Mouse (Mus musculus) neural tube, embryonic 14.5 days (tissue): ENCODE results near the gene Dab1. TPM values are rescaled to one million over a fixed set of nuclear protein-coding genes. Genes with fewer than 3 reads are reported as not detected.

Source experiments
- ATAC-seq: fragments of 200-750 bp; cut with Nextera tagmentation; 2 replicates; pipeline ENCODE4 v1.8.0; 2017; ENCODE audit warnings: low read depth, mild to moderate bottlenecking, moderate TSS enrichment, moderate library complexity
- H3K27ac ChIP-seq: fragments of 300-500 bp; sonication (generic); 2 replicates; pipeline ENCODE4 v1.5.1; 2014; ENCODE audit warnings: low read depth, mild to moderate bottlenecking, control low read depth, low read length, moderate library complexity, mixed read lengths
- H3K27me3 ChIP-seq: fragments of 300-500 bp; sonication (generic); 2 replicates; pipeline ENCODE4 v1.6.1; 2014; ENCODE audit warnings: low read length; ENCODE audit not compliant: control insufficient read depth, insufficient read depth
- H3K36me3 ChIP-seq: fragments of 300-500 bp; sonication (generic); 2 replicates; pipeline ENCODE4 v1.6.1; 2014; ENCODE audit warnings: low read length, mixed read lengths; ENCODE audit not compliant: control insufficient read depth, insufficient read depth
- H3K4me1 ChIP-seq: fragments of 300-500 bp; sonication (generic); 2 replicates; pipeline ENCODE4 v1.6.1; 2014; ENCODE audit warnings: low read length; ENCODE audit not compliant: control insufficient read depth, insufficient read depth
- H3K4me2 ChIP-seq: fragments of 300-500 bp; sonication (generic); 2 replicates; pipeline ENCODE4 v1.6.1; 2014; ENCODE audit warnings: mild to moderate bottlenecking, low read depth, low read length, control low read depth
- H3K4me3 ChIP-seq: fragments of 300-500 bp; sonication (generic); 2 replicates; pipeline ENCODE4 v1.5.1; 2014; ENCODE audit warnings: low read depth, low read length, control low read depth, mixed read lengths
- H3K9ac ChIP-seq: fragments of 300-500 bp; sonication (generic); replicated peaks from 2 replicates; pipeline ENCODE4 v1.6.1; 2014; ENCODE audit warnings: low read depth, mild to moderate bottlenecking, control low read depth, low read length, mixed read lengths
- H3K9me3 ChIP-seq: fragments of 300-500 bp; sonication (generic); 2 replicates; pipeline ENCODE4 v1.6.1; 2016; ENCODE audit warnings: low read length; ENCODE audit not compliant: control insufficient read depth
- WGBS: fragments of 180-500 bp; shearing (Covaris S2); extraction: QIAGEN DNeasy Blood & Tissue Kit; methylation state at CpG from one replicate; pipeline ENCODE4 v1.1.7; 2014; 5-methylcytosine and 5-hydroxymethylcytosine counted together
- polyA plus RNA-seq: library from polyadenylated mRNA; unstranded; fragments of >200 nt; fragmentation: Nextera tagmentation; extraction: Ambion mirVana; gene quantifications from 2 replicates; pipeline ENCODE4 v1.2.1, GENCODE M21; 2014

The Dab1 gene
- polyA plus RNA-seq, 1 experiment from 2014 or later = 58.0 TPM

DNA sequence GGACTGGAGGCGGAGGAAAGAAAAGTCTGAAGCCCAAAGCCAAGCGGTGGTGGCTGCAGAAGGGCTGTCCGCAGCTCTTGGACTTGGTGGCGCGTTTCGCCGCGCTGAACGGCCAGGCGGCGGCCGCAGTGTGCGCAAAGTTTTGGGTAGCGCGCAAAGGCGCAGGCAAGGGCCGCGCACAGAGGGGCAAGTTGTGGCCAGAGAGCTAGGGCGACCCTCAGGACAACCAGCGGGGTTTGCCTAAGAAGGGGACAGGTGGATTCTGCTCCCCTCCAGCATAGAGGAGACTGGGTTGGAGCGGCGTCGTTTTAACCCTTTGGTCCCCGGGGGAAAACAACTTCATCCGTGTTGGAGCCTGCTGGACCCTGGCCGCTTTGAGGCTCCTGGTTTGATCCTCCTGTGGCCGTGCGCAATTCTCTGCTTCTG, 800 bp downstream of the Dab1 start:
- Histone ChIP-seq H3K9me3 (no peaks in the 10 kb centered on the region), H3K4me3 (peak overlapping the region; percentile 39), H3K4me2 (peak overlapping the region; percentile 48), H3K4me1 (0 out of 2 replicates have a peak, but pooled peaks cover 5% of the 10 kb centered on the region), H3K36me3 (no peaks in the 10 kb centered on the region), H3K27ac (peak overlapping the region; percentile 35; the same call in 1 of the 2 replicates), H3K9ac (peak overlapping the region; percentile 41), H3K27me3 (peaks cover 16% of the 10 kb centered on the region)
- ATAC-seq = peak; percentile 39
- under 1% methylated on average over 28 of the region's 28 CpGs for WGBS

DNA sequence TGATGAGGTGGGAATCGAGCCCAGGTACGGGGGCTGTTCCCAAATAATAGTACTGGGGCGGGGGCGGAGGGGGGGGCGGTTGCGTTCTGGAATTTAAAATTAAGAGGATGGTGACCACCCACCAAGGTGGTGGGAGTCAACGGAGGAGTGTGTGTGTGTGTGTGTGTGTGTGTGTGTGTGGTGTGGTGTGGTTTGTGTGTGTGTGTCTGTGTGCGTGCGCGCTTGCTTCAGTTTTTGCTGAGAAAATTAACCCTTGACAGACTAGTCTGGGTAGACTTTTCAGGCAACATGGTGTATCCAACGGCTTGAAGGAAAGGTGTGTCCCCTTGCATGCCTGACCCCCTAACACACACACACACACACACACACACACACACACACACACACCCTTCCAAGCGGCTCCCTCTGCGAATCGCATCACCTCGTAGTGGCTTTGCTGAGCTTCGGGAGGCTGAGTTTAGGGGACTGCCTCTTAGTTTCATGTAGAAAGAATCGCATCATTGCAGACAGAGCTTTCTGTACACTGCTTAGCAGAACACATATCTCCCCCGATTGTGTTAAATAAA, 1.5 kb downstream of the Dab1 start:
- H3K27me3 ChIP-seq = peaks cover 16% of the 10 kb centered on the region
- WGBS = 9% methylated on average over 18 of the region's 18 CpGs

DNA sequence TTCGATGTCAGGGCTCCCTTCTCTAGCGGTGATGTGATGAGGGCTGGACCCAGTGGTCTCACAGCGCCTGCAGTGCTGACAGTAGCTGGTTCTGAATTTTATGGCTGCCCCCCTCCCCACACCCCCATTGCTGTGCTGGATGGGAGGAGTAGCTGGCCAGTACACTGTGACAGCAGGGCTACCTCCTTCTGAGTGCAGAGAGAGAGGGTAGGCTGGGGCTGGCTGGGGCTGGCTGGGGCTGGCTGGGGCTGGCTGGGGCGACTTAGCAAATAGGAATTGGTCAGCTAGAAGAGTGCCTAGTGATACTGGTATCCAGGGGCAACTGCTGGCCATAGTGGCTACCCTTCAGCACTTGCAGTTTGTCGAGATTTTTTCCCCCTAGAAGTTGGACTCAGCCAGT, 2.4 kb downstream of the Dab1 start:
- ATAC-seq = no peak
- Histone ChIP-seq H3K36me3 (no peaks in the 10 kb centered on the region), H3K9me3 (no peaks in the 10 kb centered on the region), H3K4me3 (peak overlapping the region; percentile 39; the same call in 1 of the 2 replicates), H3K27me3 (peaks cover 16% of the 10 kb centered on the region), H3K4me1 (0 out of 2 replicates have a peak, but pooled peaks cover 5% of the 10 kb centered on the region), H3K9ac (no peak overlapping the region), H3K4me2 (peak overlapping the region; percentile 48; the same call in 1 of the 2 replicates), H3K27ac (no peak overlapping the region)
- 3% methylated on average over 5 of the region's 5 CpGs for WGBS

More for the DNA sequence above, 1.5 kb downstream of the Dab1 start:
- H3K4me3 ChIP-seq = peak overlapping the region; percentile 39
- H3K9ac ChIP-seq = peak overlapping the region; percentile 41
- H3K27ac ChIP-seq = no peak overlapping the region
- no peaks in the 10 kb centered on the region for H3K36me3 ChIP-seq
- no peak for ATAC-seq
- no peaks in the 10 kb centered on the region for H3K9me3 ChIP-seq
- H3K4me2 ChIP-seq = peak overlapping the region; percentile 48
- H3K4me1 ChIP-seq = 0 out of 2 replicates have a peak, but pooled peaks cover 5% of the 10 kb centered on the region

DNA sequence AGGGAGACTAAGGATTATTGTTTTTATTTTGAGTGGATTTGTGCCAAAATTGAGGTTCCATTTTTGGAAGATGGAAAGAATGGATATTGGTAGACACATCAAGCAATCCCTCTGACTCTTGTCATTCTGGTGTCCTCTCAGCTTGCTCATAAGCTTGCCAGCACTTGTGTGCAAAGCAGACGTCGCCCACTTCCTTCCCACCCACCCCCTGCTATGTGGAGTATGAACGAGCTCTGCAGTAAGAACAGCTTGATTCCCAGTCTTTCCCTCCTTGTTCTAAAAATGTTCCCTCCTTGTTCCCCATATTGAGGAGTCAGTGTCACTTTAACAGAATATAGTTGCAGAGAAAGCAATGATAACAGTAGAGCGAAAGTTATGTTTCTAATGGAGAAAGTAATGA, 11.0 kb downstream of the Dab1 start:
- Histone ChIP-seq H3K4me2 (no peak overlapping the region), H3K4me1 (no peaks in the 10 kb centered on the region), H3K9me3 (no peaks in the 10 kb centered on the region), H3K27me3 (no peaks in the 10 kb centered on the region), H3K27ac (no peak overlapping the region), H3K36me3 (no peaks in the 10 kb centered on the region), H3K4me3 (no peak overlapping the region), H3K9ac (no peak overlapping the region)
- no peak for ATAC-seq
- 81% methylated on average over 4 of the region's 4 CpGs for WGBS

DNA sequence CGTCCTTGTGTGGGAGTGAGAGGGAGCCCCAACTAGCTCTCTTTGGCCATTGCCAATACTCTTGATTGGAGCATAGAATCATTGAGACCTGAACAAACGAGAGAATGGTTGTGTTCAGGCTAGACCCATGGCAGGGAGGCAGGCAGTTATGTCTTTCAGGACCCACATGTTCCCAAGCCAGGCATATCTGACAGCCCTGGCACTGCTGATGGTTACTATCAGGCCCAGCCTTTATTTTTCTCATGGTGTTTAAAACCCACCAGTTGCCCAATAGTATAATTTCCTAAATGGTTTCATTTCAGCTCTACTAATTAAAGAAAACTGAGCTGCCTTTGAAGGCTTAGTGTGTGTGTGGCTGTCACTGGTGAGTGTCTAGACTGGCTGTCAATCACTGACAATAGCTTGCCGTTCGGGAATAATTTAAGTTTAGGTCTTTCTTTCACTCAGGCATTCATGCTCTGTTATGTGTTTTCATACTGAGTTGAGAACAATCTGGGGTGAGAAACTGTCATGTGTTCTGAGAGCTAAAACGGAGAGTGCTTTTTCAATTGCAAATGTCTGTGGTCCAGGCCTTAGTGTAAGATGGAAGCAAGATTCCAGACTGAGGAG, 17.1 kb downstream of the Dab1 start:
- H3K4me3 ChIP-seq = no peak overlapping the region
- ATAC-seq = no peak
- 56% methylated on average over 5 of the region's 5 CpGs for WGBS

DNA sequence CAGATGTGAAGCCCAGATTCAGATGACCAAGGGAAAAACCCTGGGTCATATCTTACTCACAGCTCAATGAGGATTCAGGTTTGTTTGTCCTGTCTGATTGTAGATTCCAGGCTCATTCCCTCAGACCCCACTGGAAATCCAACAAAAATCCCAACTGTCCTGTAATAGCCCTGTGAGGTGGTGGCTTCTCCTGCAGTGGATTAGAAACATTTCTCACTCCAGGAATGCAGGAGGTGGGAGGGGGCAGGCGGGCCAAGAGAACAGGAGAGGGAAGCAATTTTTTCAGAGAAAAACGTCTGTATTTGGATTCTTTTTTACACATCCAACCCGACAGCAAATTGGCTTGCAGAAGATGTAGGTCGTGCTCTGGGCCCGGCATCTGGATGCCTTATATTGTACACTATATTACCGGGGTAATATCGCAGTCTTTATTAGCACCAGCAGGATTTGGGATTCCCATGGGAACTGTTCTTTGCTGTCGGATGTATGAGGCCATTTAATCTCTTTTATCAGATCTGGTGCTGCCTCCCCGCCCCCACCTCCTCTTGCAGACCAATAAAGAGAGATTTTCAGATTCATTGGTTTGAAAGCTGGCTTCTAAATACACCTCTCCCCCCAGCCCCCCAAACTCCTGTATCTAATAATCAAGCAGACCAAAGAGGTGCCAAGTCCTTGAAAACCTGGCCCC, 29.2 kb downstream of the Dab1 start:
- 0 out of 2 replicates have a peak, but pooled peaks cover 7% of the 10 kb centered on the region for H3K4me1 ChIP-seq
- no peak overlapping the region for H3K4me3 ChIP-seq
- H3K36me3 ChIP-seq = no peaks in the 10 kb centered on the region
- WGBS = 22% methylated on average over 9 of the region's 9 CpGs
- peak; percentile 60; the same call in 1 of the 2 replicates for ATAC-seq
- no peak overlapping the region for H3K27ac ChIP-seq
- H3K27me3 ChIP-seq = no peaks in the 10 kb centered on the region
- no peaks in the 10 kb centered on the region for H3K9me3 ChIP-seq
- H3K4me2 ChIP-seq = no peak overlapping the region
- no peak overlapping the region for H3K9ac ChIP-seq

More for the DNA sequence above, 17.1 kb downstream of the Dab1 start:
- Histone ChIP-seq H3K9me3 (no peaks in the 10 kb centered on the region), H3K36me3 (no peaks in the 10 kb centered on the region), H3K27me3 (no peaks in the 10 kb centered on the region), H3K9ac (no peak overlapping the region), H3K4me2 (no peak overlapping the region), H3K4me1 (no peaks in the 10 kb centered on the region), H3K27ac (no peak overlapping the region)

DNA sequence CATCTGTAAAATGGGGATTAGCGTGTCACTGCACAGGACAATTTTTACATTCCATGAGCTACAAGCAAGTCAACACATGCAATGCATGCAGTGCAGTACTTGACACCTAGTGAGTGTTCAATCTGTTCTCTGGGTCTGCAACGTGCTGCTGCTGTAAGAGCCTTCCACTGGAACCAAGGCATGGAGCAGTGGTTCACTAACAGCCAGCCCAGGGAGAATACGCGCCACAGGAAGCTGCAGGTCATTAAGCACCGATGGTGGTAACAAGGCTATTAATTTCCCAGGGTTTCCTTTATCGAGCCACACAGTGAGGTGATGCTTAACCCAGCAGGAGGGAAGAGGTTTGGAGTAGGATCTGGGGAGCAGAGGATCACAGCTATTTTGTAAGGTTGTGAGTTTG, 36.6 kb downstream of the Dab1 start:
- Histone ChIP-seq H3K9ac (no peak overlapping the region), H3K27ac (no peak overlapping the region), H3K9me3 (no peaks in the 10 kb centered on the region), H3K4me1 (no peaks in the 10 kb centered on the region), H3K27me3 (no peaks in the 10 kb centered on the region), H3K4me3 (no peak overlapping the region), H3K4me2 (no peak overlapping the region), H3K36me3 (no peaks in the 10 kb centered on the region)
- 27% methylated on average over 6 of the region's 6 CpGs for WGBS
- ATAC-seq = no peak

DNA sequence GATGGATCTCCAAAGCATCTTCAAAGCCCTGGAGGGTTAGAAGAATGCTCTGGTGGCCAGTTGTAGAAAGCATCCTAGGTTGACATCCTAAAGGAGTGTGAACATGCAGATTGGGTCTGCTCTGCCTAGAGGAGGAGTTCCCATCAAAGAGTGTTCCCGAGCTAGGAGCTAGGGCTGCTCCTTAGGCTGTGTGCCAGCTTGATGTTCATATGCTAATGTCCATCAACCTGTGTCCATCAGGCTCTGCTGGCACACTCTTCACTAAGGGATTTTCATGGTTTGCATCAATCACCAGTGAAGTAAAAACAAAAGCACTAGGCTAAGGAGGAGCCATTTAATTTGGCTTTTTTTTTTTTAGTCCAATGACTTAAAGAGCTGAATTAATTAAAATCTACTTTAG, 42.2 kb downstream of the Dab1 start:
- Histone ChIP-seq H3K9me3 (no peaks in the 10 kb centered on the region), H3K4me2 (no peak overlapping the region), H3K9ac (no peak overlapping the region), H3K27ac (no peak overlapping the region), H3K4me3 (no peak overlapping the region), H3K4me1 (no peaks in the 10 kb centered on the region), H3K27me3 (no peaks in the 10 kb centered on the region), H3K36me3 (no peaks in the 10 kb centered on the region)
- WGBS = 36% methylated on average over 1 of the region's 1 CpGs
- no peak for ATAC-seq

DNA sequence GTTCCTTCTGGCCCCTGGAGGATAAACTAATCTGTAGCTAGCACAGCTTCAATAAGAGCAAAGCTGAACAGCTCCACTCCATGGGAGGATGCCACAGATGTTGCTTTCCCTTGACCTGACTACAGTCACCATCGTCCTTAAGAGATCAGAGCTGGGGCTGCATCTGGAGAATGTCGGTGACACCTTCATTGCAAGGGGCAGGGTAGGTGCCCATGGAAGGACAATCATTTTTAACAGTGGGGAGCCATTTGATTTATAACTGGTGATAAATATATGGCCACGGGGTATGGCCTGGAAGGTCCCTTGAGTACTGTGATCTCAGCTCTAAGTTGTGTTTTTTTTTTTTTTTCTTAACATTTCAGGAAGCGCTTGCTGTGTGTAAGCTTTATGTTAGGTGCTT, 48.3 kb downstream of the Dab1 start:
- WGBS = 67% methylated on average over 4 of the region's 4 CpGs

More for the DNA sequence above, 48.3 kb downstream of the Dab1 start:
- H3K9ac ChIP-seq = no peak overlapping the region
- H3K27me3 ChIP-seq = no peaks in the 10 kb centered on the region
- no peak for ATAC-seq
- H3K9me3 ChIP-seq = no peaks in the 10 kb centered on the region
- H3K36me3 ChIP-seq = no peaks in the 10 kb centered on the region
- H3K27ac ChIP-seq = no peak overlapping the region
- H3K4me3 ChIP-seq = no peak overlapping the region
- no peaks in the 10 kb centered on the region for H3K4me1 ChIP-seq
- H3K4me2 ChIP-seq = no peak overlapping the region
